Mouse (Mus musculus) forebrain, embryonic 13.5 days (tissue): Measurements from ENCODE around the gene Ifrd2. TPM values are rescaled to one million over a fixed set of nuclear protein-coding genes. Genes with fewer than 3 reads are reported as not detected.

Experiments used
- ATAC-seq: fragments of 200-750 bp; cut with Nextera tagmentation; 2 replicates; pipeline ENCODE4 v1.8.0; 2017
- H3K27ac ChIP-seq: fragments of 300-500 bp; sonication (generic); 2 replicates; pipeline ENCODE4 v1.5.1; 2015; ENCODE audit warnings: inconsistent platforms, mild to moderate bottlenecking, moderate library complexity
- H3K27me3 ChIP-seq: fragments of 300-500 bp; sonication (generic); 2 replicates; pipeline ENCODE4 v1.6.1; 2015; ENCODE audit warnings: mild to moderate bottlenecking, inconsistent platforms
- H3K36me3 ChIP-seq: fragments of 300-500 bp; sonication (generic); 2 replicates; pipeline ENCODE4 v1.6.1; 2015; ENCODE audit warnings: mild to moderate bottlenecking, inconsistent platforms; ENCODE audit not compliant: poor library complexity, severe bottlenecking
- H3K4me1 ChIP-seq: fragments of 300-500 bp; sonication (generic); 2 replicates; pipeline ENCODE4 v1.6.1; 2015; ENCODE audit warnings: inconsistent platforms
- H3K4me2 ChIP-seq: fragments of 300-500 bp; sonication (generic); 2 replicates; pipeline ENCODE4 v1.6.1; 2015; ENCODE audit warnings: inconsistent platforms, mild to moderate bottlenecking, moderate library complexity
- H3K4me3 ChIP-seq: fragments of 300-500 bp; sonication (generic); 2 replicates; pipeline ENCODE4 v1.5.1; 2015; ENCODE audit warnings: mild to moderate bottlenecking, inconsistent platforms
- H3K9ac ChIP-seq: fragments of 300-500 bp; sonication (generic); 2 replicates; pipeline ENCODE4 v1.6.1; 2015; ENCODE audit warnings: mild to moderate bottlenecking, inconsistent platforms
- H3K9me3 ChIP-seq: fragments of 300-500 bp; sonication (generic); replicated peaks from 2 replicates; pipeline ENCODE4 v1.6.1; 2016; ENCODE audit warnings: inconsistent platforms
- WGBS: fragments of 180-500 bp; shearing (Covaris S2); methylation state at CpG from one replicate; pipeline ENCODE4 v1.1.7; 2015; 5-methylcytosine and 5-hydroxymethylcytosine counted together
- polyA plus RNA-seq: library from polyadenylated mRNA; unstranded; fragments of >200 nt; fragmentation: Nextera tagmentation; extraction: Ambion mirVana; gene quantifications from 2 replicates; pipeline ENCODE4 v1.2.1, GENCODE M21; 2015

Gene Ifrd2
- polyA plus RNA-seq, 1 experiment from 2014 or later, result 15.4 TPM

DNA sequence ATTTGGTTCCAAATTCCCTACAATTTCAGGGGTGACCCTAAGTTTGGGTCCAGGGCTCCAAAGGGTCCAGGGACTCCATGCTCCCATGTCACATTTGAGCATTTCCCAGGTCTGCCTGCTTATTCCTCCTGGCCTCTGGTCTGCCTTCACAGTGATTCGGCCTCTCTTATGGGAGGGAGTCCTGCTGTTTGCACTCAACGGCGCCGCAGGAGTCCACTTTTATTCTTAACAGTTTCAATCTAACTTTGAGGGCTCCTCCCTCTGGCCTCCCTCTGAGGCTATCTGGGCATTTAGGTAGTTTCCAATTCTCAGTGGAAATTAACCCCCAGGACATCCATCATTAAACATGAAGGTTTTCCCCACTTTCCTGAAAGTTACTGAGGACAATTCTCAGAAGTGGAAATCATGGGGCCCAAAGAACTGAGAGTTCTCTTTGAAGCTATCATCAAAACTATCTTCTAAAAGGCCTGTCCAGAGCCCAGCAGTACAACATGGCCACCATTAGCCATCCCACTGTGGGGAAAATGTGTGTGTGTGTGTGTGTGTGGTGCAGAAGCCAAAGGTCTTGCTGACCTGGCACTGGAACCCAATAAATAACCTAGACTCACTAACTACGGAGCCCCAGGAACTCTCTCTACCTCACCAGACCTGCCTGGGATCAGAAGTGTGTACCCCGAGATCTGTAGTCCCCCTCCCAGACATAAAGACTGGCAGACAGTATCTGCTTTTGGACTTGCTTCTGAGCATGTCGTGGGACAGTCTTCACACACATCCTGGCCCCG, 7.0 kb downstream of the Ifrd2 start:
- no peak overlapping the region for H3K4me2 ChIP-seq
- 71% methylated on average over 8 of the region's 8 CpGs for WGBS
- H3K27me3 ChIP-seq, result no peaks in the 10 kb centered on the region
- no peak overlapping the region for H3K9ac ChIP-seq
- H3K4me3 ChIP-seq, result no peak overlapping the region
- H3K36me3 ChIP-seq, result peaks cover 48% of the 10 kb centered on the region
- ATAC-seq, result no peak
- no peak overlapping the region for H3K27ac ChIP-seq
- no peaks in the 10 kb centered on the region for H3K4me1 ChIP-seq
- no peaks in the 10 kb centered on the region for H3K9me3 ChIP-seq

DNA sequence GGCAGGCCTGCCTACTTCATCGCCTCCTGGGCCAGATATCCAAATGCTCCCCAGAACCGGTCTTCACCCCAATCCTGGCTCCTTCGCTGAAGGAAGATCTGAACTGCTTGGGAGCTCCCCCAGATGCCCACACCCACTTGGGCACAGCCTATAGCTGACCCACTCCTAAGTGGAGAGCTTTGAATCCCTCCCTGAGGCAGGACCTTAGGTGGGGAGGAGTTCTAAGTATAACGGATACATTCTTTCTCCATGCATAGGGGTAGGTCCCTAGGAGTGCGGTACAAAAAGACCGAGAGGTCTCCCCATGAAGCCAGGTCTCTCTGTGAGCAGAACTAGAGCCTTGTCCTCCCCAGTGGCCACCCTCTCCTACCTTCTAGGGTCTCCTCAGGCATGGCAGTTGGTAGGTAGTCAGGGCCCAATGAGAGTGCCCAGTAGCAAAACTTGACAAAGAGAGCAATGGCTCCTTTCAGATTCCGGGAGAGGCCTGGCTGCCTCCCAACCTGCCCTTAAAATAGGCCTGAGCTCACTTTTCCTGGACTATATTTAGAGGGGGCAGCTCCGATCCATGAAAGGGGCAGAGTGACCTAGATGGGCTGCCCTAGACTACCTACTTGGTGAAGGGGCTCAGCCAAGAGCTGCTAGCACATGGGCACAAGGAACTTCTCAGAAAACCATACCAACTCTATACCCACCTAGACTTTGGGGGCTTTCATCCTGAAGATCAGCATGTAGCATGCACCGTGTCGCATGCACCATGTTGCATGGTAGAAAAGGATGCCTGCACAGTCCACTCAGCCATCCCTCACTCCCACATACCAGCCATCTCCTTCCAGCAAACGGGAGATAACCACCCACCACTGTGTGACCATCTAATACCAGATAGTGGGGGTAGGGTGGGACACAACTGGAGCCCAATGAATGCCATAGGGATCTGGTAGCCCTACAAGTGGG, 9.5 kb downstream of the Ifrd2 start:
- 93% methylated on average over 11 of the region's 11 CpGs for WGBS

DNA sequence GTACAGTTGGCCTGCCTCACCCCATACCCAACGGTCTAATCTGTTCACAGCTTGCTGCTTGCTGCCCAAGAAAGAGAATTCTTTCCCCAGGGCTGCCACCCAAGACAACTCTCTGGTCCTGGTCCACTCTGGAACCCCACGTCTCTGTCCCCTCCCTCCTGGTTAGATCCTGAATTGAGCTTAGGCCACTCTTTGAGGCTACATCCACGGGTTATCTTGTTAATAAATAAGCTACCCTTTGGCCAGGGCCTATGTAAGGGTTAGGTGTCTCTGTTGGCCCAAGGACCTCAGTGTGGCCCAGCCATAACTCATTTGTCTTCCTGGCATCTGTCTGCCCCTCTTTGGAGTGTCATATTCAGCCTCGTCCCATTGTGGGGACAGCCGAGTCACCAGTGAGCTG, 10.9 kb downstream of the Ifrd2 start:
- Histone ChIP-seq H3K4me3 (no peak overlapping the region), H3K4me2 (no peak overlapping the region), H3K9me3 (no peaks in the 10 kb centered on the region), H3K27me3 (no peaks in the 10 kb centered on the region), H3K27ac (no peak overlapping the region), H3K9ac (no peak overlapping the region), H3K4me1 (peaks cover 7% of the 10 kb centered on the region), H3K36me3 (peaks cover 10% of the 10 kb centered on the region)
- no peak for ATAC-seq
- 82% methylated on average over 5 of the region's 5 CpGs for WGBS

More for the DNA sequence above, 9.5 kb downstream of the Ifrd2 start:
- no peak for ATAC-seq
- Histone ChIP-seq H3K36me3 (peaks cover 25% of the 10 kb centered on the region), H3K4me3 (no peak overlapping the region), H3K9ac (no peak overlapping the region), H3K4me1 (no peaks in the 10 kb centered on the region), H3K27ac (no peak overlapping the region), H3K4me2 (no peak overlapping the region), H3K9me3 (no peaks in the 10 kb centered on the region), H3K27me3 (no peaks in the 10 kb centered on the region)

DNA sequence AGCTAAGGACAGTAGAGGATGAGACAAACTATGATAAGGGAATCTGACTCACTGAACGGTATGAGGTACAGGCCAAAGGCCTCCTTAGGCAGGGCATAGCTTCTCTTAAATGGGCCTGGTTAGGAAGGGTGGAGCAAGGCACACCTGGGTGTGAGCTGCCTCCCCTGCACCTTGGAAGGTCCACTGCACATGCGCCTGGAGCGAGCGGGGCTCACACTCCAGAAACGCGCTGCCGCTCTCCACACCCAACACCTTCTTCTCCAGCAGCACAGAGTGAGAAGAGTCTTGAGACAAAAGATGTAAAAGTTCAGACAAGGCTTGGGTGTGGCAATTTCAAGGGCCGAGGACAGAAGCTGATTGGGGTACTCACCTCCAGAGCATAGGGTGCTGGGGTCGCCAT, 12.0 kb downstream of the Ifrd2 start:
- Histone ChIP-seq H3K4me3 (no peak overlapping the region), H3K27me3 (no peaks in the 10 kb centered on the region), H3K36me3 (no peaks in the 10 kb centered on the region), H3K4me1 (peaks cover 13% of the 10 kb centered on the region), H3K9me3 (no peaks in the 10 kb centered on the region), H3K9ac (no peak overlapping the region), H3K27ac (no peak overlapping the region), H3K4me2 (no peak overlapping the region)
- WGBS, result 92% methylated on average over 9 of the region's 9 CpGs
- no peak for ATAC-seq

DNA sequence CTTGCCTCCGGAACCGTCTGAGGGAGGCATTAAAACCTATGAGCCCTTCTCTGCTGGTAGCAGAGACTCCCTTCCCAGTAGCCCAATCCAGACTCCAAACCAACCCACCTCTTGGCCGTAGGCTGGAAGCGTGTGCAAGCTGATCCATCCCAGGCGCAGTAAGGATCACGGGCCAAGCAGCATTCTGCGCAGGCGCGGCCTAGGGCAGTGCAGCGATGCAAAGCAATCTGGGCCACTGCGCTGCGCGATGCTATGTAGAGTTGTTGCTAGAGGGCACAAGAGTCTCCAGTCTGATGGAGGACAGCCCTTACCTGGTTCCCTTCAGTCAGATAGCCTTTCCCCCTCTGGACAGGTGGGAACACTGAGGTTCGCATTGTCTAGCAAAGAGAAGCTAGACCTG, 12.4 kb downstream of the Ifrd2 start:
- WGBS, result 81% methylated on average over 14 of the region's 14 CpGs
- Histone ChIP-seq H3K36me3 (no peaks in the 10 kb centered on the region), H3K27me3 (no peaks in the 10 kb centered on the region), H3K4me3 (no peak overlapping the region), H3K9me3 (no peaks in the 10 kb centered on the region), H3K27ac (no peak overlapping the region), H3K4me2 (no peak overlapping the region), H3K9ac (no peak overlapping the region), H3K4me1 (peaks cover 17% of the 10 kb centered on the region)
- ATAC-seq, result no peak

DNA sequence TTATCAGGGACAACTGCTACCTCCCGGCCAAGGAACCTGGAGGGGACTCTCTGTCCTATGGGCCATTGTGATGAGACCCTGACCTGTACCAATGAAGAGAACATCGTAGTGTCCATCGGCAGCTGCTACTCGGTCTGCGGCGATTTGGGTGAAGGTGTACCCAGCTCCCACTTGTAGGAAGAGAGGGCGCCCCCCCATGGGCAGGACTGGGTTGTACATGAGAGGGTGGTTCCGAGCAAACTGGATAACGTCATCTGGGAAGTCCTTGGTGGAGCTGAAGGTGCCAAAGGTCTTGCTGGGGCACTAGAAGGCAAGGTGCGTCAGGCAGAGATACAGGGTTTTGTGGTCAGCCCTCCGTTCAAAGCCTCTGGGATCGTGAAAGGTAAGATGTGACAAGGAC, 13.3 kb downstream of the Ifrd2 start:
- Histone ChIP-seq H3K27me3 (no peaks in the 10 kb centered on the region), H3K36me3 (no peaks in the 10 kb centered on the region), H3K9me3 (no peaks in the 10 kb centered on the region), H3K4me1 (peaks cover 23% of the 10 kb centered on the region), H3K9ac (no peak overlapping the region), H3K4me3 (no peak overlapping the region), H3K4me2 (no peak overlapping the region), H3K27ac (no peak overlapping the region)
- no peak for ATAC-seq
- whole genome bisulfite sequencing, result 79% methylated on average over 12 of the region's 12 CpGs

DNA sequence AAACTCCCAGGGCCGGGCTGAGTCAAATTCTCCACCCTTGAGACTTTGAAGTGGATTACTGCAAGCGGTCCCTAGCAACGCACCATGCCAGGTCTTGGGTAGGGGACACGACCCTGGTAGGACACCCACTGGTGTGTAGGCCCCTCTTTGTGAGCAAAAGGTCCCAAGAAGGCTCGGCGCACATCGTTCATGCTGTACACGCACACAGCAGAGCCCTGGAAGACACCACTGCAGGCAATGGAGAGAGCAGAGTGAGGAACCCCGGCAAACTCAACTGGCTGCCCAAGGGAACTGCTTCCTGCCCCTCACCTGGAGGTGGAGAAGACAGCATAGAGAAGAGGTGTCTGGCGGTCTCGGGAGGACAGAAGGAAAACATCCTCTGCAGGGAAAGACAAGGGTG, 13.8 kb downstream of the Ifrd2 start:
- Histone ChIP-seq H3K4me2 (no peak overlapping the region), H3K4me1 (peaks cover 29% of the 10 kb centered on the region), H3K27ac (no peak overlapping the region), H3K9ac (no peak overlapping the region), H3K4me3 (no peak overlapping the region), H3K27me3 (no peaks in the 10 kb centered on the region), H3K36me3 (no peaks in the 10 kb centered on the region), H3K9me3 (no peaks in the 10 kb centered on the region)
- ATAC-seq, result no peak
- 87% methylated on average over 11 of the region's 11 CpGs for WGBS

DNA sequence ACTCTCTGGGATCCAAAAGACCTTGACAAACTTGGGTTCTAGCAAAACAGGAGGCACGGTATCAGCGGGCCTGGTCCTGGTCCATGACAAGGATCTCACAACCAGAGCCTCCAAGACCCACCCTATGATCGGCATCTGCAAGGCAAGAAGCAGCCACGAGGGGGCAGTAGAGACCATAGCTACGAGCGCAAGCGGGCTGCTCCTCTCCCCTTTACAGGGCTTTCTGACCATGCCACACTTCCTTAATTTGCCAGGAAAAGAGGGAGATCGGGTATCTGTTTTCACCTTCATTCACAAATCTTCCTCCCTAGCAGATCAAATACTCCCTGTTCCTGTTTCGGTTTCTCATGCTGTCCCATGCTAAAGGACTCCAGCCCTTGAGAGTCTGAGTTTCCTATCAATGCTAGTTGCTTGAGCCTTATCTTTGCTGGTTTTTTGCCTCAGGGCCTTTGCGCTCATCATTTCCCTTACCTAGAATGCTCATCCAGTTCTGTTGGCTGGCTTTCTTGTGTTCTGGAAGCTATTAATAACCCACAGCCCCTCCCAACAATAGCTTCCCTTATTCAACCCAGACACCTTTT, 14.7 kb downstream of the Ifrd2 start:
- H3K4me3 ChIP-seq, result no peak overlapping the region
- no peak overlapping the region; the same call in 1 of the 2 replicates for H3K9ac ChIP-seq
- no peak overlapping the region for H3K4me2 ChIP-seq
- H3K36me3 ChIP-seq, result no peaks in the 10 kb centered on the region
- no peaks in the 10 kb centered on the region for H3K9me3 ChIP-seq
- H3K27ac ChIP-seq, result no peak overlapping the region
- peaks cover 38% of the 10 kb centered on the region for H3K4me1 ChIP-seq
- peak; percentile 72 for ATAC-seq
- H3K27me3 ChIP-seq, result no peaks in the 10 kb centered on the region
- 13% methylated on average over 10 of the region's 10 CpGs for WGBS

DNA sequence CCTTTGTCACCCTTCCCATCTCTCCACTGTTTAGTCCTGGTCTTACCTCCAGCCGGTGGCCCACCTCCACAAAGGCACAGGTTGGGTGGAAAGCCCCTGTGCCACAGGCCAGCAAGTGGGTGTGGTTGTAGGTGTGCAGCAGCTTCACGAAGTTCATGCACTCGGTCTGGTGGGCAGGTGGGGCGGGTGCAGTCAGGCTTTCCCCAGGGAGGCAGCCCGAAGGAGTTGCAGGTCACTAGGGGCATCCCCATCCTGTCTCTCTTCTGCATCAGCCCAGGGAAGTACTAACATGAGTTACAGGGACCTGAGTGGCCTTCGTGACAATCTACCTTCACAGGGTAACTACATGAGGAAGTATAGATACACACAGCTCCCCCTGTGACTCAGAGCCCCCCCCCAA, 15.8 kb downstream of the Ifrd2 start:
- H3K27me3 ChIP-seq, result no peaks in the 10 kb centered on the region
- H3K4me3 ChIP-seq, result no peak overlapping the region
- H3K27ac ChIP-seq, result no peak overlapping the region
- H3K9ac ChIP-seq, result no peak overlapping the region
- ATAC-seq, result no peak
- H3K36me3 ChIP-seq, result no peaks in the 10 kb centered on the region
- H3K9me3 ChIP-seq, result no peaks in the 10 kb centered on the region
- H3K4me1 ChIP-seq, result peaks cover 49% of the 10 kb centered on the region
- H3K4me2 ChIP-seq, result no peak overlapping the region
- WGBS, result 87% methylated on average over 6 of the region's 6 CpGs

DNA sequence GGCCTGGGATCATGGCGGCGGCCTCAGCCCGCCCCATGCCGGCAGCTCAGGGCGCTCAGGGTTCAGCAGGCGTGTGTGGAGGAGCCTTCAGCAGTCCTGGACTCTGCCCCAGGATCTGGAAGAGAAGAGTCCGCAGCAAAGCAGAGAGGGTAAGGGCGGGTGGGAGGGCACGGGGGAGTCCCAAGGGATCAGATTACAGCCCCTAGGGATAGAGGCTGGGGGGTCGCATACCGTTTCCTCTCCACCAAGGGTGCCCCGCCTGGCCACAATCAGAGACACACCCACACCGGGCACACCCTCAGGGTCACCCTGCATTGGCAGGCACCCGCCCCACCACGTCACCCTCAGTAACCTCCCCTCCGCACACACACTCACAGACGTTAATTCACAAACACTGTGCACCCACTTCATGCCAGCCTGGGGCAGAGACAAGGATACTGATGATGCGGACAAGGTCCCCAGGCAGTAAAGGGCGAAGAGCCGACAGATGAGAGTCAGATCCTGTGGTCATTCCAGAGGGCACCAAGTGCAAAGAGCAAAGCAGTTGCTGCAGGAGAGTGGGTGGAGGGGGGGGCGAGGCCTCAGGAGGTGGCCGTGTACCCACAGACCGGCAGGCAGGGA, 17.7 kb downstream of the Ifrd2 start:
- peak overlapping the region; percentile 37; the same call in 1 of the 2 replicates for H3K9ac ChIP-seq
- H3K4me1 ChIP-seq, result peaks cover 63% of the 10 kb centered on the region
- no peak overlapping the region for H3K4me3 ChIP-seq
- ATAC-seq, result no peak
- H3K9me3 ChIP-seq, result no peaks in the 10 kb centered on the region
- WGBS, result 43% methylated on average over 23 of the region's 23 CpGs
- H3K4me2 ChIP-seq, result 0 out of 2 replicates have a peak overlapping the region, but pooled peaks have one; percentile 10
- H3K27me3 ChIP-seq, result no peaks in the 10 kb centered on the region
- no peak overlapping the region for H3K27ac ChIP-seq
- H3K36me3 ChIP-seq, result no peaks in the 10 kb centered on the region

DNA sequence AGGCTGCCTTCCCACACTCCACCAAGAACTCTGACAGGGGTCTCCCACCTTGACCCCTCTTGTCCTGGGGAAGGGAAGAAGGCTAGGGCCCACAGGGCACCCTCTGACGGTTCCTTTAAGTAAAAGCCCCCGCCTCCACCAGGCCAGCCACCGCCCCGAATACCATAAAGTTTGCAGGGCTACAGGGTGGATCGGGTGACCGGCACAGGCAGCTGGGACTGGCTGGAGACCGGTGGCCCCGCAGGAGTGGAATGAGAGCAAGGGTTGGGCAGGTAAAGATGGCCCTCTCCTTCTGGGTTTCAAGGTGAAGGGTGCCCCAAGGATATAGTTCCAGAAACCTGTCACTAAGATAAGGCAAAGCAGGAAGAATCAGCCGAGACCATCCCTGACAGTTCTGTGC, 19.1 kb downstream of the Ifrd2 start:
- WGBS, result 26% methylated on average over 9 of the region's 9 CpGs
- no peaks in the 10 kb centered on the region for H3K36me3 ChIP-seq
- peaks cover 68% of the 10 kb centered on the region for H3K4me1 ChIP-seq
- H3K9me3 ChIP-seq, result no peaks in the 10 kb centered on the region
- no peak overlapping the region for H3K4me3 ChIP-seq
- H3K9ac ChIP-seq, result peak overlapping the region; percentile 10; the same call in 1 of the 2 replicates
- no peak overlapping the region for H3K27ac ChIP-seq
- no peak overlapping the region for H3K4me2 ChIP-seq
- no peak for ATAC-seq
- no peaks in the 10 kb centered on the region for H3K27me3 ChIP-seq
